Mouse (Mus musculus) stomach, postnatal 0 days (tissue): ENCODE results near the gene Dok1. TPM values are rescaled to one million over a fixed set of nuclear protein-coding genes. Genes with fewer than 3 reads are reported as not detected.

Source experiments
- ATAC-seq: fragments of 200-750 bp; cut with Nextera tagmentation; 2 replicates; pipeline ENCODE4 v1.8.0; 2017; ENCODE audit not compliant: low FRiP score, low TSS enrichment
- DNase-seq: peaks from one replicate; pipeline ENCODE4 v3.0.0-alpha.2; 2016; ENCODE audit warnings: low spot score
- H3K27ac ChIP-seq: fragments of 300-500 bp; sonication (generic); replicated peaks from 2 replicates; pipeline ENCODE4 v1.5.1; 2014; ENCODE audit warnings: mild to moderate bottlenecking, control low read depth
- H3K27me3 ChIP-seq: fragments of 300-500 bp; sonication (generic); 2 replicates; pipeline ENCODE4 v1.6.1; 2014; ENCODE audit warnings: low read length; ENCODE audit not compliant: control insufficient read depth, insufficient read depth
- H3K36me3 ChIP-seq: fragments of 300-500 bp; sonication (generic); 2 replicates; pipeline ENCODE4 v1.6.1; 2014; ENCODE audit warnings: low read length, mixed read lengths; ENCODE audit not compliant: control insufficient read depth, insufficient read depth
- H3K4me1 ChIP-seq: fragments of 300-500 bp; sonication (generic); replicated peaks from 2 replicates; pipeline ENCODE4 v1.6.1; 2014; ENCODE audit warnings: antibody characterized with exemption; ENCODE audit not compliant: control insufficient read depth, insufficient read depth
- H3K4me2 ChIP-seq: fragments of 300-500 bp; sonication (generic); replicated peaks from 2 replicates; pipeline ENCODE4 v1.6.1; 2014; ENCODE audit warnings: low read depth, mild to moderate bottlenecking, control low read depth, moderate library complexity
- H3K4me3 ChIP-seq: fragments of 300-500 bp; sonication (generic); 2 replicates; pipeline ENCODE4 v1.5.1; 2014; ENCODE audit warnings: low read depth, low read length, control low read depth
- H3K9ac ChIP-seq: fragments of 300-500 bp; sonication (generic); 2 replicates; pipeline ENCODE4 v1.6.1; 2014; ENCODE audit warnings: mild to moderate bottlenecking, low read length, control low read depth, mixed read lengths
- H3K9me3 ChIP-seq: fragments of 300-500 bp; sonication (generic); 2 replicates; pipeline ENCODE4 v1.6.1; 2016; ENCODE audit warnings: low read length; ENCODE audit not compliant: control insufficient read depth
- CTCF ChIP-seq: IDR thresholded peaks from 2 replicates; pipeline ENCODE4 v1.5.1; 2016; ENCODE audit warnings: antibody characterized with exemption, low read depth, mild to moderate bottlenecking, moderate library complexity
- EP300 ChIP-seq: optimal IDR thresholded peaks from 2 replicates; pipeline ENCODE3; 2016; ENCODE audit warnings: antibody characterized with exemption
- WGBS: fragments of 180-500 bp; shearing (Covaris S2); extraction: QIAGEN DNeasy Blood & Tissue Kit; methylation state at CpG from one replicate; pipeline ENCODE4 v1.1.7; 2014; 5-methylcytosine and 5-hydroxymethylcytosine counted together
- polyA plus RNA-seq: library from polyadenylated mRNA; unstranded; fragments of >200 nt; fragmentation: Nextera tagmentation; extraction: Ambion mirVana; gene quantifications from 2 replicates; pipeline ENCODE4 v1.2.1, GENCODE M21; 2015

Gene Dok1
- polyA plus RNA-seq, 1 experiment from 2014 or later = 8.3 TPM

- Histone ChIP-seq H3K9ac (no peak overlapping the region), H3K4me3 (no peak overlapping the region), H3K9me3 (no peaks in the 10 kb centered on the region), H3K36me3 (no peaks in the 10 kb centered on the region), H3K27ac (0 out of 2 replicates have a peak overlapping the region, but pooled peaks have one; percentile 24), H3K4me2 (no peak overlapping the region), H3K27me3 (no peaks in the 10 kb centered on the region), H3K4me1 (no peaks in the 10 kb centered on the region)
- TF ChIP-seq CTCF (no peak), EP300 (no peak)
- no peak for ATAC-seq
- DNase-seq = no peak
- 32% methylated on average over 7 of the region's 7 CpGs for WGBS
Measured at GRCm38 (mm10) chr6:83010010-83010409, 23.3 kb downstream of the Dok1 start.

GRCm38 (mm10) chr6:83008659-83009058, 24.6 kb downstream of the Dok1 start:
- no peak overlapping the region for H3K27ac ChIP-seq

GRCm38 (mm10) chr6:83006114-83006513, 27.2 kb downstream of the Dok1 start:
- Histone ChIP-seq H3K9me3 (no peaks in the 10 kb centered on the region), H3K4me3 (no peak overlapping the region), H3K9ac (no peak overlapping the region), H3K4me2 (no peak overlapping the region), H3K27me3 (no peaks in the 10 kb centered on the region), H3K27ac (no peak overlapping the region), H3K36me3 (no peaks in the 10 kb centered on the region), H3K4me1 (no peaks in the 10 kb centered on the region)
- no peak for ATAC-seq
- TF ChIP-seq EP300 = no peak
- TF ChIP-seq CTCF = no peak
- DNase-seq = no peak
- 71% methylated on average over 6 of the region's 6 CpGs for WGBS

More at GRCm38 (mm10) chr6:83008659-83009058, 24.6 kb downstream of the Dok1 start:
- DNase-seq (no peak), ATAC-seq (no peak)
- no peaks in the 10 kb centered on the region for H3K4me1 ChIP-seq
- H3K27me3 ChIP-seq = no peaks in the 10 kb centered on the region
- H3K36me3 ChIP-seq = no peaks in the 10 kb centered on the region
- WGBS = 35% methylated on average over 3 of the region's 3 CpGs
- H3K4me3 ChIP-seq = no peak overlapping the region
- H3K4me2 ChIP-seq = no peak overlapping the region
- no peak for TF ChIP-seq EP300
- no peak for TF ChIP-seq CTCF
- H3K9me3 ChIP-seq = no peaks in the 10 kb centered on the region
- no peak overlapping the region for H3K9ac ChIP-seq

- no peak overlapping the region for H3K27ac ChIP-seq
- ATAC-seq = no peak
Measured at GRCm38 (mm10) chr6:83005444-83006011, 27.7 kb downstream of the Dok1 start.

DNA sequence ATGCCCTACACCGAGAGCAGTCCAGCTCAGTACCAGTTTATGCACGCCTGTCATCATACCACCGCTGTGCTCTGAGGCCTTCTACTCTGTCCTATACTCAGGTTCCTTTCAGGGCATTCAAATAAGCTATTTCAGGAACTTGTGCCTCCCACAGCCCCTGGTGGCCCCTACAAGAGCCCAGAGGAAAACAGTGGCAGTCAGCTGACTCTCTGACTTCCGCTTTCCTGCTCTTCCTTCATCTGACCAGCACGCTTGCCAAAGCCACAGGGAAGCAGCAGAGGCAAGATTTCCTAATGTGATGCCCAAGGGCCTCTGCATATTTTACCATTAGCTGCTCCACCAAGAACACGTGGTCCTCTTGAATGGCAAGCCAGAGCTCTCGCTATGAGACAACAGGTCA, 28.4 kb downstream of the Dok1 start:
- Histone ChIP-seq H3K9ac (no peak overlapping the region), H3K27ac (no peak overlapping the region), H3K4me1 (no peaks in the 10 kb centered on the region), H3K27me3 (no peaks in the 10 kb centered on the region), H3K4me2 (no peak overlapping the region), H3K9me3 (no peaks in the 10 kb centered on the region), H3K36me3 (no peaks in the 10 kb centered on the region), H3K4me3 (no peak overlapping the region)
- WGBS = 55% methylated on average over 7 of the region's 7 CpGs
- no peak for TF ChIP-seq CTCF
- no peak for TF ChIP-seq EP300
- no peak for DNase-seq
- no peak for ATAC-seq

More at GRCm38 (mm10) chr6:83005444-83006011, 27.7 kb downstream of the Dok1 start:
- H3K36me3 ChIP-seq = no peaks in the 10 kb centered on the region
- no peak overlapping the region for H3K4me3 ChIP-seq
- no peaks in the 10 kb centered on the region for H3K9me3 ChIP-seq
- no peak for TF ChIP-seq CTCF
- no peak for TF ChIP-seq EP300
- no peak overlapping the region for H3K4me2 ChIP-seq
- no peaks in the 10 kb centered on the region for H3K27me3 ChIP-seq
- DNase-seq = no peak
- 62% methylated on average over 10 of the region's 10 CpGs for WGBS
- no peaks in the 10 kb centered on the region for H3K4me1 ChIP-seq
- no peak overlapping the region; the same call in 1 of the 2 replicates for H3K9ac ChIP-seq

GRCm38 (mm10) chr6:83004309-83004708, 29.0 kb downstream of the Dok1 start:
- 75% methylated on average over 2 of the region's 2 CpGs for WGBS
- no peak for ATAC-seq
- no peaks in the 10 kb centered on the region for H3K36me3 ChIP-seq
- no peaks in the 10 kb centered on the region for H3K27me3 ChIP-seq
- no peak for DNase-seq
- H3K4me3 ChIP-seq = no peak overlapping the region
- H3K9me3 ChIP-seq = no peaks in the 10 kb centered on the region
- no peak overlapping the region for H3K9ac ChIP-seq
- H3K27ac ChIP-seq = no peak overlapping the region
- no peak overlapping the region for H3K4me2 ChIP-seq
- no peaks in the 10 kb centered on the region for H3K4me1 ChIP-seq
- no peak for TF ChIP-seq EP300
- TF ChIP-seq CTCF = no peak
